Mouse (Mus musculus) heart, postnatal 10 days (tissue): ENCODE data around the gene Xrcc1. TPM values are rescaled to one million over a fixed set of nuclear protein-coding genes. Genes with fewer than 3 reads are reported as not detected.

ENCODE experiments used
- total RNA-seq, 2 experiments: library from RNA; stranded (reverse); gene quantifications; 2 replicates each; pipeline ENCODE4 v1.2.3; 2021

Xrcc1 gene
- total RNA-seq, 2 experiments from 2014 or later = 28.8 to 33.2 TPM

Other genes with a start within 250 kb of the Xrcc1 start
- gene Zfp61, start 245.1 kb upstream of the Xrcc1 start, total RNA-seq = 1 to 10 TPM; 4.0 to 5.5 TPM
- gene Zfp94, start 229.6 kb upstream of the Xrcc1 start, total RNA-seq = 1 to 10 TPM; 2.2 to 2.5 TPM
- gene Tescl, start 212.4 kb upstream of the Xrcc1 start, total RNA-seq = under 1 TPM in 1 of 2 experiments, not detected in 1; 0.31 TPM
- gene Lypd5, start 197.1 kb upstream of the Xrcc1 start, total RNA-seq = not detected
- gene Kcnn4, start 176.0 kb upstream of the Xrcc1 start, total RNA-seq = 1 to 10 TPM; 1.2 to 2.2 TPM
- gene Smg9, start 146.7 kb upstream of the Xrcc1 start, total RNA-seq = 10 to 100 TPM; 12.8 to 14.9 TPM
- not detected for gene Irgc1, start 94.0 kb upstream of the Xrcc1 start, total RNA-seq
- 1 to 10 TPM; 4.2 to 6.1 TPM for gene Plaur, start 83.8 kb upstream of the Xrcc1 start, total RNA-seq
- gene Cadm4, start 64.3 kb upstream of the Xrcc1 start, total RNA-seq = 10 to 100 TPM; 18.6 to 22.7 TPM
- gene Zfp428, start 39.3 kb upstream of the Xrcc1 start, total RNA-seq = 10 to 100 TPM; 15.3 to 18.8 TPM
- gene AC161166.1, start 33.8 kb upstream of the Xrcc1 start, total RNA-seq = not detected
- gene Irgq, start 15.6 kb upstream of the Xrcc1 start, total RNA-seq = 10 to 100 TPM; 18.3 to 20.1 TPM
- gene Pinlyp, start 171 bp upstream of the Xrcc1 start, total RNA-seq = not detected
- 10 to 100 TPM; 20.5 to 25.0 TPM for gene Ethe1, start 41.3 kb downstream of the Xrcc1 start, total RNA-seq
- gene Zfp575, start 41.4 kb downstream of the Xrcc1 start, total RNA-seq = under 1 TPM; 0.32 to 0.45 TPM
- under 1 TPM; 0.22 to 0.48 TPM for gene Phldb3, start 64.5 kb downstream of the Xrcc1 start, total RNA-seq
- gene Lypd3, start 90.3 kb downstream of the Xrcc1 start, total RNA-seq = not detected
- gene Tex101, start 130.4 kb downstream of the Xrcc1 start, total RNA-seq = not detected
- gene BC049730, start 163.0 kb downstream of the Xrcc1 start, total RNA-seq = not detected
- gene Gm4763, start 180.6 kb downstream of the Xrcc1 start, total RNA-seq = not detected
- under 1 TPM in 1 of 2 experiments, not detected in 1; 0.14 TPM for gene Cd177, start 214.0 kb downstream of the Xrcc1 start, total RNA-seq
- not detected for gene Ceacam10, start 230.9 kb downstream of the Xrcc1 start, total RNA-seq